Mouse (Mus musculus) right cerebral cortex, adult 2 months (tissue): ENCODE measurements around the gene Rsl1d1.
A peak's percentile ranks its signal among the peaks of the same experiment; 100 is the strongest.
"Not testable (repeated sequence)": the region's sequence is repeated elsewhere in the genome, so short reads cannot be mapped to it uniquely, and the experiment has no call there.

Experiments
- DNase-seq, 2 experiments: peaks; one replicate each; pipeline ENCODE4 v3.0.0; 2021 to 2022; ENCODE audit warnings: low spot score in 2 of 2

Gene Rsl1d1

GRCm38 (mm10) chr16:11164695-11165255 is 38.4 kb downstream of the Rsl1d1 start:
- DNase-seq = no peak

- DNase-seq = not testable (repeated sequence)
These were observed 45.4 kb downstream of the Rsl1d1 start for GRCm38 (mm10) chr16:11157721-11158120.

- no peak for DNase-seq
These were observed 48.6 kb downstream of the Rsl1d1 start for GRCm38 (mm10) chr16:11154500-11154899.

GRCm38 (mm10) chr16:11143706-11144483 is 59.2 kb downstream of the Rsl1d1 start:
- peak; percentile 100 for DNase-seq
